Mouse (Mus musculus) megakaryocyte-erythroid progenitor cell, adult 5 weeks (primary cell): ENCODE results near the gene Zmym1. TPM values are rescaled to one million over a fixed set of nuclear protein-coding genes. Genes with fewer than 3 reads are reported as not detected.

ENCODE experiments used
- polyA plus RNA-seq: library from polyadenylated mRNA; stranded (reverse); fragments of >175 nt; gene quantifications from 2 replicates; pipeline ENCODE4 v1.2.3, GENCODE M21; 2012

The Zmym1 gene
- polyA plus RNA-seq, result 2.2 and 2.3 TPM in 2 replicates

DNA sequence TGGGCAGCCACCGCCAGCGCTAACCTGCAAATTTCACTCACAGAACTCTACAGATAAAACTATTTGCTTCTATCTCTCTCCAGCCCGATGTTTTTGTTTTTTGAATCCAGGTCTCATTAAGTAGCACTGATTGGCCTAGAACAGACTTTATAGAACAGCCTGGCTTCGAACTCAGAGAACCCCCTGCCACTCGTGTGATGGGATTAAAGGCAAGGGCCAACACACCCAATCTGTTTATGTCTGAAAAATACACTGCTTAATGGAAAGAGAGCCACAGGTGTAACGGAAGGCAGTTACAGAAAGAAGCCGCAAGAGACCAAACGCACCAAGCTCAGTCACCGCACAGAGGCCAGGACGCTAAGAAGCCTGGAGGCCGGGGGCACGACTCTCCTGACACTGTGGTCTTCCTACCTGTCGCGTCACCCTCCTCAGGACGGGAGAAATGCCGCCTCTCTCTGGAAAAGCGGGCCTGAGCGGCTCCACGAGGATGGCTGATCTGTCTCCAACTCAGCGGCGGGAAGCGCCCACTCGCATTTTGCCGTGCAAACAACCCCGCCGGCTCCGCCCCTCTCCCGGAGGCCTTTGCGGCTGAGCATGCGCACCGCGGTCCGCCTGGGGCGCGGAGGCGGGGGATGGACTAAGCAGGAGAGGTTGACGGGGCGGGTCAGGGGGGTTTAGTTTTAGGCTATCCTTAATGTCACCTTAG is at the start of gene Zmym1:
Gene Zmym1 (minus strand): TSS at position 568 of the 706 bp plus-strand sequence.

DNA sequence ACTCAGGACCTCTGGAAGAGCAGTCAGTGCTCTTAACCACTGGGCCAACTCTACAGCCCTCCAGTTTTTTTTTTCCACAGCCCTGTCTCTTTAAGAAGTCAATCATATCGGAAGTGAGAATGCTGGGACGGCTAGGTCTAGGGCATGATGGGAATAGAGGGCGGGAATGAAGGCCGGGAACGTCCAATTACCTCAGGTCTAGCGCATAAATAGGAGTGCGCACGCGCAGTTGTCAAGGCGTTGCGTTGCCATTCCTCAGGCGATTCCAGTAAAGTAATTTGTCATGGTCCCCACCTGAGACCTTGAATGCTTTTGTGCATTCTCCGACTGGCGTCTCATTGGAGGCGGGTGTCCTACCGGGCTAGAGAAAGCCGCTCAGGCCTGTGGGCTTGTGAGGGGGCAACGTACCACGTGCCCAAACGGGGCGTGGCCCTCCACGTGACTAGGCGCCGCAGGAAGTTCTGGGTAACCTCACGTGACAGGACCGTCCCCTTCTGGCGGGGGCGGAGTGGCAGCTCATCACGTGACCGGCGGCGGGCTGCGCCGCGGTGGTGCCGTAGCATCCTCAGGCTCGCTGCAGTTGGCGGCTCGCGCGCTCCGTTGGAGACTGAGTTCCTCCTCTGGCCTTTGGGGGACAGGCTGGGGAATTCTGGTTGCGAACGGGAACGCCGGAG is 16.1 kb upstream of the Zmym1 start, which contains the start of gene Zmym6:
Gene Zmym6 (plus strand): TSS at position 509 of the 674 bp plus-strand sequence.

DNA sequence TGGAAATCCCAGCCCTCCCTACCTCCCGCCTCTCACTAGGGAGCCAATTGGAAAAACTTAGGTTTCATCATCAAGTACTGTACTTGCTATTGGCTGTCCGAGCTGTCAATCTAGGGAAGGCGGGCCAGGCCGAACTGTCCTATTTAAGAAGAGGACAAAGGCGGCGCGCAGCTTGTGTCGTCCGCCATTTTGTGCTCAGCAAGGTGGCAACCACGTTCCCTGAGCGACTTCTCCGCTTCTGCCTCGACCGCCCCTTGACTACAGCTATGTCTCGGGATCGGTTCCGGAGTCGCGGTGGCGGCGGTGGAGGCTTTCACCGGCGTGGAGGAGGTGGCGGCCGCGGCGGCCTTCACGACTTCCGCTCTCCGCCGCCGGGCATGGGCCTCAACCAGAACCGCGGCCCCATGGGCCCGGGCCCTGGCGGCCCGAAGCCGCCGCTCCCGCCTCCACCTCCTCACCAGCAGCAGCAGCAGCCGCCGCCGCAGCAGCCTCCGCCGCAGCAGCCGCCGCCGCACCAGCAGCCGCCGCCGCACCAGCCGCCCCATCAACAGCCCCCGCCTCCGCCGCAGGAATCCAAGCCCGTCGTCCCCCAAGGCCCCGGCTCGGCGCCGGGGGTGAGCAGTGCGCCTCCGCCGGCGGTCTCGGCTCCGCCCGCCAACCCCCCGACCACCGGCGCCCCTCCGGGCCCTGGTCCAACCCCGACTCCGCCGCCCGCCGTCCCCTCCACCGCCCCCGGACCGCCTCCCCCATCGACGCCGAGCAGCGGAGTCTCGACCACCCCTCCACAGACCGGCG is 39.6 kb downstream of the Zmym1 start, which contains the start of gene Sfpq:
Gene Sfpq (plus strand): TSS at position 174 of the 795 bp plus-strand sequence.

Other genes starting within 250 kb of the Zmym1 start
- 2.2 TPM in 2 replicates for gene Zmym4, start 93.0 kb downstream of the Zmym1 start, polyA plus RNA-seq
- 402 and 524 TPM in 2 replicates for gene Sfpq, start 39.8 kb downstream of the Zmym1 start, polyA plus RNA-seq
- 1.1 and 1.3 TPM in 2 replicates for gene Zmym6, start 16.2 kb upstream of the Zmym1 start, polyA plus RNA-seq
- gene Tmem35b, start 62.5 kb upstream of the Zmym1 start, polyA plus RNA-seq, result 0.76 and 1.0 TPM in 2 replicates
- 0.08 TPM in 1 of 2 replicates, not detected in the other for gene Dlgap3, start 108.1 kb upstream of the Zmym1 start, polyA plus RNA-seq
- gene Smim12, start 182.6 kb upstream of the Zmym1 start, polyA plus RNA-seq, result 41.3 and 47.2 TPM in 2 replicates